Comparison of ENCODE assay signal across 9 mouse cellular contexts in the genomic region with DNA sequence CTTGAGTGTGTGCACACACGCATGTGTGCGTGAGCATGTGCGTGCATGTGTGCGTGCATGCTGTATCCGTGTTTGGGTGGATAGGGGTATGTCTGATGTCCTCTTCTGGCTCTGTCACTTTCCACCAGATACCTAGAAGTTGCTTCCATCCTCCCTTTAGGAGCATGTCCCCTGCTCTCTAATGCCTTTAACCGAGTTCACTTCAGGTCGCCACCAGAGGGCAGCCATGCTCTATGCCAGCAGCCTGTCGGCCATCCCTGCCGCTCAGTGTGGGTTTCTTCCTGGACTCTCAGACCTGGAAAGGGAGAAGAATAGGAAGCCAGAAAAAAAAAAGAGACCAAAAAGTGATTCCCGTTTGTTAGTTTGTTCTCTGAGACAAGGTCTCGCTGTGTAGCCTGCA. TPM values are rescaled to one million over a fixed set of nuclear protein-coding genes. Genes with fewer than 3 reads are reported as not detected.
DNase-seq lines count a peak whose midpoint lies in the region; ATAC-seq lines count a peak whose summit lies in the region.
"Had no signal": no experiment of that assay in that cellular context is flagged by ENCODE, and none has a peak within 500 bp of the region (broad histone marks: within the 10 kb centered on the region; RNA-seq: fewer than 3 reads in every experiment).

No protein-coding gene starts in this region.

- H3K4me1 ChIP-seq in heart, embryonic 10.5 days: no peaks in the 10 kb centered on the region
- no peaks in the 10 kb centered on the region for H3K4me1 ChIP-seq in midbrain, embryonic 14.5 days (ENCODE audit: control insufficient read depth, insufficient read depth, low read length)
- no peaks in the 10 kb centered on the region for H3K4me1 ChIP-seq in stomach, embryonic 14.5 days (ENCODE audit: control insufficient read depth, insufficient read depth, low read length)
- H3K4me1 ChIP-seq: limb, embryonic 12.5 days had no signal

- WGBS in heart, embryonic 10.5 days: 23% methylated on average over 11 of the region's 11 CpGs
- 24% methylated on average over 11 of the region's 11 CpGs for WGBS in midbrain, embryonic 14.5 days
- 20% methylated on average over 11 of the region's 11 CpGs for WGBS in stomach, embryonic 14.5 days

- no peak overlapping the region for H3K4me2 ChIP-seq in midbrain, embryonic 14.5 days (ENCODE audit: low read length)
- no peak overlapping the region for H3K4me2 ChIP-seq in stomach, embryonic 14.5 days (replicated peaks; ENCODE audit: low read depth, low read length)
- H3K4me2 ChIP-seq: limb, embryonic 12.5 days had no signal

- H3K27me3 ChIP-seq in heart, embryonic 10.5 days (ENCODE audit: insufficient read depth, poor library complexity, severe bottlenecking): peaks cover 20% of the 10 kb centered on the region; the same call in 1 of the 2 replicates
- H3K27me3 ChIP-seq in midbrain, embryonic 14.5 days (ENCODE audit: control insufficient read depth, insufficient read depth, low read length): no peaks in the 10 kb centered on the region
- H3K27me3 ChIP-seq in stomach, embryonic 14.5 days (ENCODE audit: control insufficient read depth, insufficient read depth, low read length): no peaks in the 10 kb centered on the region

- no peak overlapping the region for H3K4me3 ChIP-seq in heart, embryonic 10.5 days
- H3K4me3 ChIP-seq in midbrain, embryonic 14.5 days (replicated peaks; ENCODE audit: low read depth, low read length): no peak overlapping the region
- no peak overlapping the region for H3K4me3 ChIP-seq in stomach, embryonic 14.5 days (ENCODE audit: low read depth, low read length)
- H3K4me3 ChIP-seq: limb, embryonic 12.5 days had no signal

- H3K9ac ChIP-seq in midbrain, embryonic 14.5 days (replicated peaks; ENCODE audit: low read length): no peak overlapping the region
- H3K9ac ChIP-seq in stomach, embryonic 14.5 days (replicated peaks; ENCODE audit: low read depth, low read length): no peak overlapping the region
- H3K9ac ChIP-seq: limb, embryonic 12.5 days had no signal

- intact Hi-C loops in heart, postnatal 10 days (cut with DNase I): loop anchor here (1.0 to 5.0 kb wide), 3 partner anchors 100 to 263 kb away; no protein-coding TSS in a partner anchor

- peak; percentile 78 to 86 for DNase-seq in heart, adult 18-20 months
- no peak for DNase-seq in heart, embryonic 10.5 days (ENCODE audit: low spot score)
- peak; percentile 61 for DNase-seq in Muller cell, postnatal 12 days (ENCODE audit: inconsistent ontology term)
- DNase-seq in cerebellum, postnatal 4 days (ENCODE audit: low spot score in 2 of 2): peak; percentile 72 to 83
- peak; percentile 80 to 89 for DNase-seq in heart, postnatal 10 days
- DNase-seq in left cerebral cortex, adult 8-10 months (ENCODE audit: low spot score in 2 of 2): peak; percentile 19 to 43
- peak; percentile 90 for DNase-seq in midbrain, embryonic 14.5 days

- no peak for ATAC-seq in midbrain, embryonic 14.5 days (ENCODE audit: low FRiP score, low TSS enrichment)
- peak; percentile 46; the same call in 1 of the 2 replicates for ATAC-seq in stomach, embryonic 14.5 days (ENCODE audit: insufficient number of reproducible peaks, insufficient read depth, low FRiP score, low read depth)

- no peak overlapping the region for H3K27ac ChIP-seq in heart, embryonic 10.5 days
- no peak overlapping the region for H3K27ac ChIP-seq in midbrain, embryonic 14.5 days (replicated peaks; ENCODE audit: low read depth, low read length)
- H3K27ac ChIP-seq in stomach, embryonic 14.5 days (ENCODE audit: low read length): no peak overlapping the region
- H3K27ac ChIP-seq: limb, embryonic 12.5 days had no signal

- H3K9me3 ChIP-seq in heart, embryonic 10.5 days: no peaks in the 10 kb centered on the region
- H3K9me3 ChIP-seq in midbrain, embryonic 14.5 days (ENCODE audit: control insufficient read depth, low read length): 0 out of 2 replicates have a peak, but pooled peaks cover 4% of the 10 kb centered on the region
- no peaks in the 10 kb centered on the region for H3K9me3 ChIP-seq in stomach, embryonic 14.5 days (ENCODE audit: control insufficient read depth, low read depth, low read length)

- no peaks in the 10 kb centered on the region for H3K36me3 ChIP-seq in heart, embryonic 10.5 days
- H3K36me3 ChIP-seq in midbrain, embryonic 14.5 days (ENCODE audit: control insufficient read depth, insufficient read depth, low read length): no peaks in the 10 kb centered on the region
- no peaks in the 10 kb centered on the region for H3K36me3 ChIP-seq in stomach, embryonic 14.5 days (ENCODE audit: control insufficient read depth, insufficient read depth, low read length)
- H3K36me3 ChIP-seq: limb, embryonic 12.5 days had no signal

RNA-seq across cellular contexts. Expression of a gene that starts 17.4 kb away (rescaled TPM):
- 100 to 1,000 TPM; 105 to 121 TPM for total RNA-seq in heart, adult 18-20 months (2021)
- polyA plus RNA-seq in heart, embryonic 10.5 days (2016; fragmentation: Nextera tagmentation; extraction: Ambion mirVana): 118 and 165 TPM in 2 replicates
- total RNA-seq in heart, postnatal 10 days (2021): 100 to 1,000 TPM; 109 to 129 TPM
- total RNA-seq in left cerebral cortex, adult 8-10 months (2022): 10 to 100 TPM; 81.0 to 85.8 (median 83.3) TPM
- 11.9 and 18.4 TPM in 2 replicates for polyA plus RNA-seq in midbrain, embryonic 14.5 days (2014; fragmentation: Nextera tagmentation; extraction: Ambion mirVana)
- polyA plus RNA-seq in stomach, embryonic 14.5 days (2014; fragmentation: Nextera tagmentation; extraction: Ambion mirVana): 80.6 and 83.2 TPM in 2 replicates

RNA-seq across cellular contexts. Expression of a gene that starts 48.5 kb away (rescaled TPM):
- 10 to 100 TPM; 55.4 to 56.0 TPM for total RNA-seq in heart, adult 18-20 months (2021)
- polyA plus RNA-seq in heart, embryonic 10.5 days (2016; fragmentation: Nextera tagmentation; extraction: Ambion mirVana): 1.0 and 4.5 TPM in 2 replicates
- 10 to 100 TPM; 40.4 to 61.8 TPM for total RNA-seq in heart, postnatal 10 days (2021)
- total RNA-seq in left cerebral cortex, adult 8-10 months (2022): 10 to 100 TPM in 3 of 4 experiments, 1 to 10 TPM in 1; 7.6 to 12.8 (median 11.6) TPM
- 6.0 and 6.1 TPM in 2 replicates for polyA plus RNA-seq in midbrain, embryonic 14.5 days (2014; fragmentation: Nextera tagmentation; extraction: Ambion mirVana)
- 21.9 and 24.9 TPM in 2 replicates for polyA plus RNA-seq in stomach, embryonic 14.5 days (2014; fragmentation: Nextera tagmentation; extraction: Ambion mirVana)
